Comparison of ENCODE assay signal across 9 mouse cellular contexts in genomic region chr14:28283319-28284095, GRCm38 (mm10).
DNase-seq lines count a peak whose midpoint lies in the region; TF ChIP-seq lines count a peak whose summit lies in the region.
"Had no signal": no experiment of that assay in that cellular context is flagged by ENCODE, and none has a peak within 500 bp of the region (broad histone marks: within the 10 kb centered on the region; RNA-seq: fewer than 3 reads in every experiment).

No protein-coding gene starts in this region.

- no peak for TF ChIP-seq POLR2A in kidney, adult 2 months (IDR thresholded peaks at IDR 0.05; ENCODE audit: low read depth, low read length)

- 88% methylated on average over 1 of the region's 1 CpGs for WGBS in kidney, adult 2 months
- 88% methylated on average over 1 of the region's 1 CpGs for WGBS in heart, embryonic 10.5 days

- H3K27me3 ChIP-seq in kidney, adult 2 months (replicated peaks; ENCODE audit: control insufficient read depth, insufficient read depth, low read length) = no peaks in the 10 kb centered on the region
- H3K27me3 ChIP-seq in heart, embryonic 10.5 days (ENCODE audit: insufficient read depth, poor library complexity, severe bottlenecking) = no peaks in the 10 kb centered on the region

- H3K9me3 ChIP-seq in heart, embryonic 10.5 days = no peaks in the 10 kb centered on the region
- H3K9me3 ChIP-seq: limb, embryonic 10.5 days had no signal

- H3K4me3 ChIP-seq in kidney, adult 2 months (ENCODE audit: insufficient read depth, low read depth, low read length) = no peak overlapping the region
- H3K4me3 ChIP-seq in heart, embryonic 10.5 days = no peak overlapping the region
- H3K4me3 ChIP-seq: limb, embryonic 10.5 days had no signal

- H3K36me3 ChIP-seq in kidney, adult 2 months (ENCODE audit: control insufficient read depth, insufficient read depth, low read length) = no peaks in the 10 kb centered on the region
- no peaks in the 10 kb centered on the region for H3K36me3 ChIP-seq in heart, embryonic 10.5 days
- H3K36me3 ChIP-seq: limb, embryonic 10.5 days had no signal

- H3K27ac ChIP-seq in kidney, adult 2 months (ENCODE audit: insufficient read depth, low read depth, low read length) = no peak overlapping the region
- no peak overlapping the region for H3K27ac ChIP-seq in heart, embryonic 10.5 days

- DNase-seq in kidney, adult 2 months = peak; percentile 28
- DNase-seq in kidney, postnatal 14 days = no peak
- DNase-seq in urinary bladder, postnatal 14 days (ENCODE audit: low spot score) = peak; percentile 20
- no peak for DNase-seq in urinary bladder, postnatal 25 days (ENCODE audit: low spot score)
- DNase-seq in heart, embryonic 10.5 days (ENCODE audit: low spot score) = peak; percentile 64
- no peak for DNase-seq in thymus, adult 18-20 months
- DNase-seq in cerebellum, postnatal 36 days = no peak
- DNase-seq: thymus, postnatal 4 days had no signal

- H3K4me1 ChIP-seq in kidney, adult 2 months (ENCODE audit: control insufficient read depth, insufficient read depth, low read length) = no peaks in the 10 kb centered on the region
- peaks cover 5% of the 10 kb centered on the region; the same call in 1 of the 2 replicates for H3K4me1 ChIP-seq in heart, embryonic 10.5 days

- TF ChIP-seq CTCF in kidney, adult 2 months (conservative IDR thresholded peaks at IDR 0.05; ENCODE audit: insufficient read depth, insufficient read length, low read depth, low read length) = no peak

Comparison
In these comparisons a context has a peak if more than half of its experiments do, and no peak if none do; other contexts are left out.
1. DNase-seq: peak in kidney, adult 2 months (single experiment), urinary bladder, postnatal 14 days (single experiment) and heart, embryonic 10.5 days (single experiment); none in kidney, postnatal 14 days (single experiment), urinary bladder, postnatal 25 days (single experiment), thymus, adult 18-20 months (0 of 2) and cerebellum, postnatal 36 days (0 of 2).